ENCODE assay signal across 15 mouse cellular contexts in the genomic region with DNA sequence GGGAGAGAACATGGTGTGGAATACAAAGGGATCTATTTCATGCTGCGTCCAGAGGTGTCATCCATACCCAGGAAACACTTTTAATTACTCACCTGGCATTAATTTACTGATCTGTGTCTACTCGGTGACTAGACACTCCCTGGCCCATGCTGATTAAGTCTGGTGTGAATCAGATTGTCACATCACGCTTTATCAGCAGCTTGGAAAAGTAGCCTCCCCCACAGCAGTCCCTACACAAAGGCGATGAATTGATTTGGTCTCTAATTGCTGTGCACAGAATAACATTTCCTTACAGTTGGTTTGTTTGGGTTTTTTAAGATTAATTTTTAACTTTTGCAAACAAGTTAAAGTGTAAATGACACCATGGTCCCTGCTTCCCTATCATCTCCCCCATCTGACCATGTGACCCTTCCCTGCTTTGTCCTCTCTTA.
DNase-seq lines count a peak whose midpoint lies in the region; ATAC-seq and TF ChIP-seq lines count a peak whose summit lies in the region.
"Had no signal": no experiment of that assay in that cellular context is flagged by ENCODE, and none has a peak within 500 bp of the region (broad histone marks: within the 10 kb centered on the region; RNA-seq: fewer than 3 reads in every experiment).

No protein-coding gene starts in this region.

- no peaks in the 10 kb centered on the region for H3K27me3 ChIP-seq in forebrain, embryonic 10.5 days (ENCODE audit: poor library complexity, severe bottlenecking)
- H3K27me3 ChIP-seq in hindbrain, embryonic 14.5 days (ENCODE audit: control insufficient read depth, insufficient read depth, low read length): no peaks in the 10 kb centered on the region
- H3K27me3 ChIP-seq: embryonic facial prominence, embryonic 12.5 days had no signal

- H3K27ac ChIP-seq in forebrain, embryonic 10.5 days: peak overlapping the region; percentile 88
- peak overlapping the region; percentile 91 for H3K27ac ChIP-seq in hindbrain, embryonic 14.5 days
- H3K27ac ChIP-seq: embryonic facial prominence, embryonic 12.5 days; heart, embryonic 13.5 days; limb, embryonic 10.5 days had no signal

- peaks cover 56% of the 10 kb centered on the region for H3K4me1 ChIP-seq in forebrain, embryonic 10.5 days
- peaks cover 31% of the 10 kb centered on the region for H3K4me1 ChIP-seq in hindbrain, embryonic 14.5 days (replicated peaks; ENCODE audit: control insufficient read depth, insufficient read depth, low read length)

- peak overlapping the region; percentile 15; the same call in 1 of the 2 replicates for H3K4me2 ChIP-seq in hindbrain, embryonic 14.5 days (replicated peaks)
- H3K4me2 ChIP-seq: embryonic facial prominence, embryonic 12.5 days; heart, embryonic 13.5 days had no signal

- no peak for ATAC-seq in hindbrain, embryonic 14.5 days (ENCODE audit: low FRiP score)
- no peak for ATAC-seq in megakaryocyte progenitor cell, adult 5-6 weeks (replicated peaks; ENCODE audit: poor library complexity)
- ATAC-seq: CD4-positive, CD25-positive, alpha-beta regulatory T cell, adult 4 months had no signal

- H3K9ac ChIP-seq in hindbrain, embryonic 14.5 days: peak overlapping the region; percentile 54; the same call in 1 of the 2 replicates
- H3K9ac ChIP-seq: embryonic facial prominence, embryonic 12.5 days; heart, embryonic 13.5 days had no signal

- no peak for TF ChIP-seq POLR2A in brain, embryonic 14.5 days (IDR thresholded peaks at IDR 0.05; ENCODE audit: borderline replicate concordance, extremely low read depth, insufficient read depth, insufficient read length, poor library complexity, severe bottlenecking)

- DNase-seq in brain, embryonic 14.5 days (ENCODE audit: low read depth): peak; percentile 78
- DNase-seq in forebrain, embryonic 10.5 days (ENCODE audit: extremely low spot score, low spot score): no peak
- DNase-seq in hindbrain, embryonic 14.5 days (ENCODE audit: low spot score): no peak
- peak; percentile 37 for DNase-seq in neural tube, embryonic 10.5 days (ENCODE audit: extremely low spot score, low spot score)
- DNase-seq in spleen, adult 18-20 months: no peak
- no peak for DNase-seq in cerebellum, adult 9-11 months
- no peak for DNase-seq in thymus, postnatal 36 days
- DNase-seq: adrenal gland, postnatal 14 days; cerebellum, adult 11-12 months; lung, adult 2 months had no signal

- 15% methylated on average over 4 of the region's 4 CpGs for WGBS in forebrain, embryonic 10.5 days
- 8% methylated on average over 4 of the region's 4 CpGs for WGBS in hindbrain, embryonic 14.5 days

- H3K9me3 ChIP-seq in forebrain, embryonic 10.5 days: no peaks in the 10 kb centered on the region
- H3K9me3 ChIP-seq in hindbrain, embryonic 14.5 days (ENCODE audit: control insufficient read depth, low read length): no peaks in the 10 kb centered on the region
- H3K9me3 ChIP-seq: embryonic facial prominence, embryonic 12.5 days; heart, embryonic 13.5 days; limb, embryonic 10.5 days had no signal

- peak overlapping the region; percentile 23; the same call in 1 of the 2 replicates for H3K4me3 ChIP-seq in forebrain, embryonic 10.5 days
- H3K4me3 ChIP-seq in hindbrain, embryonic 14.5 days (replicated peaks; ENCODE audit: low read length): no peak overlapping the region
- H3K4me3 ChIP-seq: embryonic facial prominence, embryonic 12.5 days; heart, embryonic 13.5 days; limb, embryonic 10.5 days had no signal

- TF ChIP-seq CTCF in brain, embryonic 14.5 days (IDR thresholded peaks at IDR 0.05; ENCODE audit: borderline replicate concordance, extremely low read depth, insufficient read depth, insufficient read length): no peak

- H3K36me3 ChIP-seq in forebrain, embryonic 10.5 days (replicated peaks): no peaks in the 10 kb centered on the region
- H3K36me3 ChIP-seq in hindbrain, embryonic 14.5 days (replicated peaks; ENCODE audit: control insufficient read depth, insufficient read depth): no peaks in the 10 kb centered on the region
- H3K36me3 ChIP-seq: embryonic facial prominence, embryonic 12.5 days; heart, embryonic 13.5 days; limb, embryonic 10.5 days had no signal

Comparison
In these comparisons a context has a peak if more than half of its experiments do, and no peak if none do; other contexts are left out.
1. DNase-seq: peak in brain, embryonic 14.5 days (single experiment) and neural tube, embryonic 10.5 days (single experiment); none in forebrain, embryonic 10.5 days (single experiment), hindbrain, embryonic 14.5 days (single experiment), spleen, adult 18-20 months (0 of 2), cerebellum, adult 9-11 months (single experiment) and thymus, postnatal 36 days (0 of 2).